Mouse (Mus musculus): ENCODE data around the gene Tmem169.
"Not testable (repeated sequence)": the region's sequence is repeated elsewhere in the genome, so short reads cannot be mapped to it uniquely, and the experiment has no call there.

The Tmem169 gene

GRCm38 (mm10) chr1:72283992-72284485, at the start of gene Tmem169, which contains the start of gene Pecr:
Tmem169 (plus strand) TSS chr1:72284369.
Pecr (minus strand) TSS chr1:72284314.
- peak; percentile 93 for DNase-seq (ENCODE audit: low spot score)

- DNase-seq (ENCODE audit: low spot score), result peak; percentile 79
These were observed 47.7 kb upstream of the Tmem169 start for GRCm38 (mm10) chr1:72236363-72237006.

- no peak for DNase-seq (ENCODE audit: low spot score)
These were observed 47.0 kb upstream of the Tmem169 start for GRCm38 (mm10) chr1:72237007-72237775.

- no peak for DNase-seq (ENCODE audit: low spot score)
These were observed 46.1 kb upstream of the Tmem169 start for GRCm38 (mm10) chr1:72238016-72238580.

- DNase-seq (ENCODE audit: low spot score), result not testable (repeated sequence)
These were observed 45.1 kb upstream of the Tmem169 start for GRCm38 (mm10) chr1:72239113-72239512.

- no peak for DNase-seq (ENCODE audit: low spot score)
These were observed 41.5 kb upstream of the Tmem169 start for GRCm38 (mm10) chr1:72242581-72243143.

- peak; percentile 96 for DNase-seq (ENCODE audit: low spot score)
These were observed 40.4 kb upstream of the Tmem169 start for GRCm38 (mm10) chr1:72243656-72244316.

- no peak for DNase-seq (ENCODE audit: low spot score)
These were observed 39.7 kb upstream of the Tmem169 start for GRCm38 (mm10) chr1:72244317-72245036.

- DNase-seq (ENCODE audit: low spot score), result not testable (repeated sequence)
These were observed 35.9 kb upstream of the Tmem169 start for GRCm38 (mm10) chr1:72248226-72248737.

- DNase-seq (ENCODE audit: low spot score), result no peak
These were observed 32.4 kb upstream of the Tmem169 start for GRCm38 (mm10) chr1:72251806-72252205.

- DNase-seq (ENCODE audit: low spot score), result peak; percentile 19
These were observed 30.2 kb upstream of the Tmem169 start for GRCm38 (mm10) chr1:72253881-72254491.

- DNase-seq (ENCODE audit: low spot score), result peak; percentile 90
These were observed 29.6 kb upstream of the Tmem169 start for GRCm38 (mm10) chr1:72254545-72255061.

GRCm38 (mm10) chr1:72255062-72255853, 28.9 kb upstream of the Tmem169 start:
- peak; percentile 41 for DNase-seq (ENCODE audit: low spot score)

GRCm38 (mm10) chr1:72255854-72256175, 28.4 kb upstream of the Tmem169 start:
- DNase-seq (ENCODE audit: low spot score), result no peak

- DNase-seq (ENCODE audit: low spot score), result no peak
These were observed 27.6 kb upstream of the Tmem169 start for GRCm38 (mm10) chr1:72256381-72257256.

GRCm38 (mm10) chr1:72263099-72263498, 21.1 kb upstream of the Tmem169 start:
- no peak for DNase-seq (ENCODE audit: low spot score)

- no peak for DNase-seq (ENCODE audit: low spot score)
These were observed 6.1 kb upstream of the Tmem169 start for GRCm38 (mm10) chr1:72278085-72278484.

GRCm38 (mm10) chr1:72282604-72283003, 1.6 kb upstream of the Tmem169 start:
- no peak for DNase-seq (ENCODE audit: low spot score)

- no peak for DNase-seq (ENCODE audit: low spot score)
These were observed 370 bp downstream of the Tmem169 start for GRCm38 (mm10) chr1:72284539-72284938.
